Mouse (Mus musculus) ES-Bruce4 (cell line): ENCODE measurements around the gene Appbp2. TPM values are rescaled to one million over a fixed set of nuclear protein-coding genes. Genes with fewer than 3 reads are reported as not detected.

ENCODE experiments used
- H3K27ac ChIP-seq: 2 replicates; pipeline ENCODE4 v1.5.1; 2012; ENCODE audit warnings: low read length, inconsistent platforms; ENCODE audit not compliant: insufficient read depth
- H3K27me3 ChIP-seq: 2 replicates; pipeline ENCODE4 v1.6.1; 2012; ENCODE audit warnings: mild to moderate bottlenecking, low read length, inconsistent platforms; ENCODE audit not compliant: control insufficient read depth, poor library complexity, insufficient read depth, severe bottlenecking
- H3K36me3 ChIP-seq: 2 replicates; pipeline ENCODE4 v1.6.1; 2012; ENCODE audit warnings: inconsistent platforms, mild to moderate bottlenecking, low read length, moderate library complexity; ENCODE audit not compliant: control insufficient read depth, poor library complexity, insufficient read depth, severe bottlenecking
- H3K4me1 ChIP-seq: one replicate; pipeline ENCODE4 v1.8.1; 2011; ENCODE audit warnings: low read length; ENCODE audit not compliant: control insufficient read depth, insufficient read depth
- H3K4me3 ChIP-seq: 2 replicates; pipeline ENCODE4 v1.5.1; 2011; ENCODE audit warnings: low read depth, mild to moderate bottlenecking, low read length
- H3K9ac ChIP-seq: 2 replicates; pipeline ENCODE4 v1.6.1; 2012; ENCODE audit warnings: low read depth, mild to moderate bottlenecking, inconsistent platforms; ENCODE audit not compliant: poor library complexity, severe bottlenecking
- H3K9me3 ChIP-seq: replicated peaks from 2 replicates; pipeline ENCODE4 v1.6.1; 2012; ENCODE audit warnings: mild to moderate bottlenecking, low read length, inconsistent platforms; ENCODE audit not compliant: control insufficient read depth, poor library complexity, insufficient read depth, severe bottlenecking
- CTCF ChIP-seq: IDR thresholded peaks from one replicate; pipeline ENCODE4 v1.8.1; 2011; ENCODE audit warnings: low read depth, low read length
- EP300 ChIP-seq: IDR thresholded peaks from 2 replicates; pipeline ENCODE4 v1.6.1; 2011; ENCODE audit warnings: low read depth, low read length; ENCODE audit not compliant: insufficient read depth
- POLR2A ChIP-seq: IDR thresholded peaks from one replicate; pipeline ENCODE4 v1.8.1; 2011; ENCODE audit warnings: low read length; ENCODE audit not compliant: insufficient read depth
- polyA plus RNA-seq: library from polyadenylated mRNA; stranded (reverse); fragments of >200 nt; gene quantifications from 2 replicates; pipeline ENCODE4 v1.2.4, GENCODE M21; 2011; ENCODE audit warnings: low read depth; ENCODE audit not compliant: missing spikeins, insufficient read depth, insufficient read length

Appbp2 gene
- polyA plus RNA-seq, 1 experiment = 57.9 TPM

DNA sequence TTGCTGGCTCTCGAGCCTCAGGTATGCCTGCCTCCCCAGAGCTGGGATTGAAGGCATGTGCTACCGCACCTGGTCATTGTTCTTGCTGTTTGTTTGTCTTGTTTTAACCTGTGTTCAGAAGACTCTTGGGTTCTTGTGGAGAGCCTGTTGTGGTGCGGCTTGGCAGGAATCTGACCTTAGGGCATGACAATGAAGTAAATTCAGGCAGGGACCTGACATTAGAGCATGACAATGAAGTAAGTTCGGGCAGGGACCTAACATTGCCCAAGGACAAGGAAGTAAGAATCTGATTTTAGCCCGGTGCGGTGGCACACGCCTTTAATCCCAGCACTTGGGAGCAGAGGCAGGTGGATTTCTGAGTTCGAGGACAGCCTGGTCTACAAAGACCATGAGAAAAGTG, 6.3 kb upstream of the Appbp2 start:
- Histone ChIP-seq H3K4me3 (peak overlapping the region; percentile 48), H3K27ac (peak overlapping the region; percentile 94), H3K9me3 (no peaks in the 10 kb centered on the region), H3K27me3 (no peaks in the 10 kb centered on the region), H3K4me1 (no peaks in the 10 kb centered on the region), H3K36me3 (peaks cover 5% of the 10 kb centered on the region; the same call in 1 of the 2 replicates), H3K9ac (no peak overlapping the region)
- TF ChIP-seq EP300 = no peak
- no peak for TF ChIP-seq POLR2A
- TF ChIP-seq CTCF = no peak

DNA sequence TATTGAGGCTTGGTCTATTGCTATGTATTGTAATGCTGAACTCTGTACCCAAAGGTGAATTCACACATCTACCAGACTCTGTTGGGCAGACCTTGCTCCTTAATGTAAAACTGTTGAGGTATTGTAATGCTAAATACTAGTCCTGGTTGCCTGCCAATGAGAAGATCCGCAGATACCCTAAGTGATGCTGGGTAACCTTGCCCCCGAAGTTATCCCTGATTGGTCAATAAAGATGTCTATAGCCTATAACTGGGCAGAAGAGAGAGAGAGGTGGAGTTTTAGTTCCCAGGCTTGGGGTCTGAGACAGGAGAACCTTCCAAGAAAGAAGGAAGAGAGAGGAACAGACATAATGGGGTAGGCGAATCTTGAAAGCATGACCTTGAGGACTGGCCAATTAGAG, 5.3 kb upstream of the Appbp2 start:
- Histone ChIP-seq H3K9me3 (no peaks in the 10 kb centered on the region), H3K27me3 (no peaks in the 10 kb centered on the region), H3K36me3 (peaks cover 5% of the 10 kb centered on the region; the same call in 1 of the 2 replicates), H3K27ac (peak overlapping the region; percentile 91), H3K4me3 (no peak overlapping the region), H3K4me1 (no peaks in the 10 kb centered on the region), H3K9ac (no peak overlapping the region)
- TF ChIP-seq CTCF (no peak), EP300 (no peak), POLR2A (peak; percentile 15)

DNA sequence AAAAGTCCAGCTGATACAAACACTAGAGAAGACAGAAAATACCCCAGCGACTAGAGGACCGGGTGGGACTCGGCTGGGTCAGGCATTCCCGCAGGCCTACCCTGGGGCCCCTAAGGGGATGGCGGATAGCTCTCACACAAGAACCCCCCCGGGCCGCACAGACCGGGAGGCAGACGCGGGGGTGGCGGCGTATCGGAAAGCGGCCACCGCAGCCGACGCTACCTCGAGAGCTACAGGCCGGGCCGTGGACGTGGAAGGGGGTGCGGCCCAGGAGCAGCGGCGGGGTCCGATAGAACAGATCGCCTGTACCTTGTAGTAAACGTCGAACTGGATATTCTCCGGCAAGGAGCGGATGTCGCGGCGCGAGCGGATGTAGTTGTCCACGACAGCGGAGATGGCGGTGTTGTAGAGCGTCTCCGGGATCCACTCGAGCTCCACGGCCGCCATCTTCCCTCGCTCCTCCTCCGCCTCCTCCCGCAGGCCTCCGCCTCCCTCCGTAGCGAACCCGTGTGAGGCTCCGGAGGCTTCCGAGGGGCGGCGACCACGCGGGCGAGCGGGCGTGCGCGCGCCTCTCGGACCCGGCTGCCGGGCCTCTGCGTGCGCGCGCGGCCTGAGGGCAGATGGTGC, 454 bp downstream of the Appbp2 start:
- Histone ChIP-seq H3K36me3 (peaks cover 13% of the 10 kb centered on the region), H3K9ac (peak overlapping the region; percentile 84), H3K9me3 (no peaks in the 10 kb centered on the region), H3K4me1 (no peaks in the 10 kb centered on the region), H3K4me3 (peak overlapping the region; percentile 96), H3K27me3 (no peaks in the 10 kb centered on the region), H3K27ac (peak overlapping the region; percentile 40)
- TF ChIP-seq CTCF (no peak), POLR2A (no peak), EP300 (no peak)

- Histone ChIP-seq H3K27me3 (no peaks in the 10 kb centered on the region), H3K4me3 (peak overlapping the region; percentile 96), H3K4me1 (no peaks in the 10 kb centered on the region), H3K27ac (no peak overlapping the region), H3K9me3 (no peaks in the 10 kb centered on the region), H3K36me3 (peaks cover 13% of the 10 kb centered on the region), H3K9ac (peak overlapping the region; percentile 84)
- TF ChIP-seq POLR2A = no peak
- no peak for TF ChIP-seq CTCF
- no peak for TF ChIP-seq EP300
These were observed 1.2 kb downstream of the Appbp2 start for GRCm38 (mm10) chr11:85233676-85234210.

- H3K4me1 ChIP-seq = peaks cover 3% of the 10 kb centered on the region
- no peak overlapping the region for H3K9ac ChIP-seq
- H3K36me3 ChIP-seq = peaks cover 5% of the 10 kb centered on the region
- TF ChIP-seq EP300 (no peak), POLR2A (no peak), CTCF (no peak)
- no peak overlapping the region for H3K4me3 ChIP-seq
- H3K9me3 ChIP-seq = no peaks in the 10 kb centered on the region
- H3K27me3 ChIP-seq = no peaks in the 10 kb centered on the region
- H3K27ac ChIP-seq = no peak overlapping the region
These were observed 11.7 kb downstream of the Appbp2 start for GRCm38 (mm10) chr11:85223248-85223647.

DNA sequence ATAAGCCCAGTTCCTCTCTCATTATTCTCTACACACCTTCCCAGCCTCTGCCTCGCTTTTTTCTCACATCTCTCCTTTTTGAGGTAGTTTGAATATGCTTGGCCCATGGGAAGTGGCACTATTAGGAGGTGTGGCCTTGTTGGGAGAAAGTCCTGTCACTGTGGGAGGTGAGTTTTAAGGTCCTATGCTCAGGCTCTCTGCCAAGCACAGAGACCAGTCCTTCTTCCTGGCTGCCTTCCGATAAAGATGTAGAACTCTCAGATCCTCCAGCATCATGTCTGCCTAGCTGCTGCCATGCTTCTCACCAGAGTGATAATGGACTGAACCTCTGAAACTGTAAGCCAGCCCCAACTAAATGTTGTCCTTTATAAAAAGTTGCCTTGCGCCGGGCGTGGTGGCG, 12.4 kb downstream of the Appbp2 start:
- Histone ChIP-seq H3K9ac (no peak overlapping the region), H3K27ac (no peak overlapping the region), H3K27me3 (no peaks in the 10 kb centered on the region), H3K4me1 (peaks cover 3% of the 10 kb centered on the region), H3K36me3 (peaks cover 5% of the 10 kb centered on the region), H3K4me3 (no peak overlapping the region), H3K9me3 (no peaks in the 10 kb centered on the region)
- TF ChIP-seq POLR2A (no peak), EP300 (no peak), CTCF (no peak)
